Mouse (Mus musculus) liver, embryonic 14.5 days (tissue): ENCODE measurements at regions not wholly inside any gene's neighbourhood (a gene's known extent, or its start where the extent isn't known, plus 50 kb on each side); places are given as distances from the start of the nearest gene placed in this dataset.

Experiments
- ATAC-seq: fragments of 200-750 bp; cut with Nextera tagmentation; 2 replicates; pipeline ENCODE4 v1.8.0; 2017; ENCODE audit warnings: moderate number of reproducible peaks, mild to moderate bottlenecking, moderate library complexity; ENCODE audit not compliant: insufficient read depth
- DNase-seq, 3 experiments: peaks; one replicate each; pipeline ENCODE4 v3.0.0-alpha.2; 2012 to 2013; ENCODE audit warnings: low read depth in 3 of 3, low spot score in 3 of 3
- H3K27ac ChIP-seq: fragments of 300-500 bp; sonication (generic); 2 replicates; pipeline ENCODE4 v1.5.1; 2014; ENCODE audit warnings: moderate library complexity, mild to moderate bottlenecking, control low read depth, inconsistent platforms
- H3K27me3 ChIP-seq: fragments of 300-500 bp; sonication (generic); 2 replicates; pipeline ENCODE4 v1.6.1; 2014; ENCODE audit warnings: mild to moderate bottlenecking, low read length, moderate library complexity; ENCODE audit not compliant: control insufficient read depth, insufficient read depth
- H3K36me3 ChIP-seq: fragments of 300-500 bp; sonication (generic); replicated peaks from 2 replicates; pipeline ENCODE4 v1.6.1; 2014; ENCODE audit warnings: low read depth; ENCODE audit not compliant: control insufficient read depth, insufficient read depth
- H3K4me1 ChIP-seq, 2 experiments: fragments of 200-500 bp in 1 of 2; fragments of 300-500 bp in 1 of 2; sonication (generic) in 1 of 2; replicated peaks; 2 replicates each; pipeline ENCODE4 v1.6.1; 2012 to 2014; ENCODE audit warnings: antibody characterized with exemption in 1 of 2, inconsistent platforms in 1 of 2, low read length in 1 of 2; ENCODE audit not compliant: control insufficient read depth in 2 of 2, insufficient read depth in 2 of 2
- H3K4me2 ChIP-seq: fragments of 300-500 bp; sonication (generic); 2 replicates; pipeline ENCODE4 v1.6.1; 2014; ENCODE audit warnings: low read depth, mild to moderate bottlenecking, control low read depth, moderate library complexity
- H3K4me3 ChIP-seq, 2 experiments: fragments of 200-500 bp in 1 of 2; fragments of 300-500 bp in 1 of 2; sonication (generic) in 1 of 2; 2 replicates each; pipeline ENCODE4 v1.5.1; 2012 to 2014; ENCODE audit warnings: low read depth in 2 of 2, low read length in 2 of 2, mild to moderate bottlenecking in 2 of 2, control low read depth in 1 of 2, inconsistent platforms in 1 of 2, moderate library complexity in 1 of 2; ENCODE audit not compliant: insufficient read depth in 1 of 2
- H3K9ac ChIP-seq: fragments of 300-500 bp; sonication (generic); replicated peaks from 2 replicates; pipeline ENCODE4 v1.6.1; 2014; ENCODE audit warnings: mild to moderate bottlenecking, control low read depth, moderate library complexity
- H3K9me3 ChIP-seq: fragments of 300-500 bp; sonication (generic); 2 replicates; pipeline ENCODE4 v1.6.1; 2016; ENCODE audit warnings: low read length, mixed read lengths; ENCODE audit not compliant: control insufficient read depth
- CTCF ChIP-seq: IDR thresholded peaks from 2 replicates; pipeline ENCODE4 v1.5.1; 2016; ENCODE audit warnings: antibody characterized with exemption, low read depth, control low read depth
- EP300 ChIP-seq: IDR thresholded peaks from 2 replicates; pipeline ENCODE4 v1.6.1; 2016; ENCODE audit warnings: antibody characterized with exemption, low read depth
- WGBS: fragments of 180-500 bp; shearing (Covaris S2); extraction: QIAGEN DNeasy Blood & Tissue Kit; methylation state at CpG from one replicate; pipeline ENCODE4 v1.1.7; 2014; ENCODE audit not compliant: insufficient replicate concordance; 5-methylcytosine and 5-hydroxymethylcytosine counted together

GRCm38 (mm10) chr14:25147731-25148130 is 311.3 kb upstream of the Zmiz1 start:
- TF ChIP-seq EP300 (no peak), CTCF (no peak)
- DNase-seq: no peak
- no peak for ATAC-seq
- H3K4me3 ChIP-seq: no peak overlapping the region
- H3K9ac ChIP-seq: no peak overlapping the region
- no peaks in the 10 kb centered on the region for H3K4me1 ChIP-seq
- H3K9me3 ChIP-seq: no peaks in the 10 kb centered on the region
- no peaks in the 10 kb centered on the region for H3K36me3 ChIP-seq
- WGBS: 51% methylated on average over 2 of the region's 2 CpGs
- H3K4me2 ChIP-seq: no peak overlapping the region
- no peaks in the 10 kb centered on the region for H3K27me3 ChIP-seq
- H3K27ac ChIP-seq: no peak overlapping the region

- no peak overlapping the region for H3K9ac ChIP-seq
- no peak for TF ChIP-seq EP300
- no peak for TF ChIP-seq CTCF
- H3K4me2 ChIP-seq: no peak overlapping the region
- DNase-seq (no peak), ATAC-seq (no peak)
- no peaks in the 10 kb centered on the region for H3K9me3 ChIP-seq
- H3K4me3 ChIP-seq: no peak overlapping the region
- 7% methylated on average over 1 of the region's 1 CpGs for WGBS
- H3K4me1 ChIP-seq: no peaks in the 10 kb centered on the region
- no peak overlapping the region for H3K27ac ChIP-seq
- H3K36me3 ChIP-seq: no peaks in the 10 kb centered on the region
- no peaks in the 10 kb centered on the region for H3K27me3 ChIP-seq
Measured at GRCm38 (mm10) chr14:25150968-25151367, 308.0 kb upstream of the Zmiz1 start.

DNA sequence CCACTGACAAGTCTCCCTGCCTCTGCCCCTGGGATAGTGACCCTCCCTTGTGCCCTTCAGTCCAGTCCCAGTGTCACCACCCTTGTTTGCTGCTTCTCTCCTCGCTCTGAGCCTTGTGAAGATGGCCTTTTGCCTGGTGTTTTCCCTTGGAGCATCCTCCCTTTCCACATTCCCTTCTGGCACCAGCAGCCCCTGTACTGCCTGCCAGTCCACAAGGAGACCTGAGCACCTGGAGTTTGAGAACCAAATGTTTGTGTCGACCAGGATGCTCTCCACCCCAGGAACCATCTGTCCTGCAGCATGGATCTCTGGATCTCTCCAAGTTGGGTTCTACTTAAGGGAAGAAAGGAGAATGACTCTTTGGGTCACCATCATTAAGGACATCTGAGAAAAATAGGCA is 307.5 kb upstream of the Zmiz1 start:
- Histone ChIP-seq H3K36me3 (no peaks in the 10 kb centered on the region), H3K4me3 (no peak overlapping the region), H3K4me2 (no peak overlapping the region), H3K4me1 (no peaks in the 10 kb centered on the region), H3K9ac (no peak overlapping the region), H3K9me3 (no peaks in the 10 kb centered on the region), H3K27me3 (no peaks in the 10 kb centered on the region), H3K27ac (no peak overlapping the region)
- 45% methylated on average over 2 of the region's 2 CpGs for WGBS
- DNase-seq: no peak
- no peak for TF ChIP-seq CTCF
- TF ChIP-seq EP300: no peak
- ATAC-seq: no peak

DNA sequence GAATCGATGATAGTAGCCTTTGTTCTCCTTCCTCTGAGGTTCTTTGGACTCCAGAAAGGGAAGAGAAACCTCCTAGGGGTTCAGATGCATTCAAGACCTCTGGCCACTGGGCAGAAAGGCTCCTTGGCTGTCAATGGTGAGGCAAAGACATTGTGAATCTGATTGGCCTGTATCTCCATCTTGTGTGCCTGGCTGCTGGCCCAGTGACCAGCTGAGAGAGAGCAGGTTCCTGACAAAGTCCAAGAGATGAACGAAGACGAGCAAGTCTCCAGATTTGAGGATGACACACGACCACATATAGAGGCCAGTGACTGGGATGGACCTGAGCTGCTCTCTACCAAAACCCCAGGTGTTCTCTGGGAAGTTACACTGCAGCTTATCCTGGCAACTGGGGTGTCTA is 305.4 kb upstream of the Zmiz1 start:
- Histone ChIP-seq H3K27me3 (no peaks in the 10 kb centered on the region), H3K4me3 (no peak overlapping the region), H3K9me3 (no peaks in the 10 kb centered on the region), H3K9ac (no peak overlapping the region), H3K36me3 (no peaks in the 10 kb centered on the region), H3K4me2 (no peak overlapping the region), H3K27ac (no peak overlapping the region), H3K4me1 (no peaks in the 10 kb centered on the region)
- DNase-seq: no peak
- TF ChIP-seq CTCF: no peak
- TF ChIP-seq EP300: no peak
- no peak for ATAC-seq
- 48% methylated on average over 4 of the region's 4 CpGs for WGBS

GRCm38 (mm10) chr14:25154180-25154579 is 304.8 kb upstream of the Zmiz1 start:
- H3K27ac ChIP-seq: no peak overlapping the region
- H3K4me1 ChIP-seq: no peaks in the 10 kb centered on the region
- H3K4me2 ChIP-seq: no peak overlapping the region
- no peaks in the 10 kb centered on the region for H3K9me3 ChIP-seq
- ATAC-seq (no peak), DNase-seq (no peak)
- no peak overlapping the region for H3K9ac ChIP-seq
- 52% methylated on average over 8 of the region's 8 CpGs for WGBS
- H3K4me3 ChIP-seq: no peak overlapping the region
- H3K36me3 ChIP-seq: no peaks in the 10 kb centered on the region
- no peak for TF ChIP-seq EP300
- TF ChIP-seq CTCF: no peak
- H3K27me3 ChIP-seq: no peaks in the 10 kb centered on the region
